Mouse (Mus musculus) heart, embryonic 16.5 days (tissue): ENCODE results near the gene Cdyl2. TPM values are rescaled to one million over a fixed set of nuclear protein-coding genes. Genes with fewer than 3 reads are reported as not detected.
A peak's percentile ranks its signal among the peaks of the same experiment; 100 is the strongest.

ENCODE experiments used
- ATAC-seq: fragments of 200-750 bp; cut with Nextera tagmentation; replicated peaks from 2 replicates; pipeline ENCODE4 v1.8.0; 2017; ENCODE audit warnings: moderate number of reproducible peaks; ENCODE audit not compliant: insufficient read depth, low FRiP score; ENCODE audit errors: extremely low read depth
- H3K27ac ChIP-seq: fragments of 300-500 bp; sonication (generic); 2 replicates; pipeline ENCODE4 v1.5.1; 2014; ENCODE audit warnings: mild to moderate bottlenecking, low read length, control low read depth, moderate library complexity
- H3K27me3 ChIP-seq: fragments of 300-500 bp; sonication (generic); 2 replicates; pipeline ENCODE4 v1.6.1; 2014; ENCODE audit warnings: low read length, mixed read lengths; ENCODE audit not compliant: control insufficient read depth, insufficient read depth
- H3K36me3 ChIP-seq: fragments of 300-500 bp; sonication (generic); 2 replicates; pipeline ENCODE4 v1.6.1; 2014; ENCODE audit not compliant: control insufficient read depth, insufficient read depth
- H3K4me1 ChIP-seq: fragments of 300-500 bp; sonication (generic); 2 replicates; pipeline ENCODE4 v1.6.1; 2014; ENCODE audit warnings: low read length, mixed read lengths; ENCODE audit not compliant: control insufficient read depth, insufficient read depth
- H3K4me2 ChIP-seq: fragments of 300-500 bp; sonication (generic); 2 replicates; pipeline ENCODE4 v1.6.1; 2014; ENCODE audit warnings: low read depth, mild to moderate bottlenecking, control low read depth, low read length
- H3K4me3 ChIP-seq: fragments of 300-500 bp; sonication (generic); 2 replicates; pipeline ENCODE4 v1.5.1; 2014; ENCODE audit warnings: mild to moderate bottlenecking, control low read depth, low read length
- H3K9ac ChIP-seq: fragments of 300-500 bp; sonication (generic); 2 replicates; pipeline ENCODE4 v1.6.1; 2014; ENCODE audit warnings: low read length, control low read depth
- H3K9me3 ChIP-seq: fragments of 300-500 bp; sonication (generic); replicated peaks from 2 replicates; pipeline ENCODE4 v1.6.1; 2016; ENCODE audit warnings: low read length; ENCODE audit not compliant: control insufficient read depth
- WGBS: fragments of 180-500 bp; shearing (Covaris S2); extraction: QIAGEN DNeasy Blood & Tissue Kit; methylation state at CpG from one replicate; pipeline ENCODE4 v1.1.7; 2014; 5-methylcytosine and 5-hydroxymethylcytosine counted together
- polyA plus RNA-seq: library from polyadenylated mRNA; unstranded; fragments of >200 nt; fragmentation: Nextera tagmentation; extraction: Ambion mirVana; gene quantifications from 2 replicates; pipeline ENCODE4 v1.2.1, GENCODE M21; 2015

Cdyl2 gene
- polyA plus RNA-seq, 1 experiment from 2014 or later: 4.8 TPM

GRCm38 (mm10) chr8:116635972-116636371, 96.8 kb downstream of the Cdyl2 start:
- Histone ChIP-seq H3K27ac (no peak overlapping the region), H3K4me2 (no peak overlapping the region), H3K4me3 (no peak overlapping the region), H3K9me3 (no peaks in the 10 kb centered on the region), H3K9ac (no peak overlapping the region), H3K4me1 (0 out of 2 replicates have a peak, but pooled peaks cover 2% of the 10 kb centered on the region), H3K27me3 (no peaks in the 10 kb centered on the region), H3K36me3 (no peaks in the 10 kb centered on the region)
- ATAC-seq: no peak
- 74% methylated on average over 8 of the region's 8 CpGs for WGBS

GRCm38 (mm10) chr8:116635261-116635660, 97.5 kb downstream of the Cdyl2 start:
- Histone ChIP-seq H3K36me3 (no peaks in the 10 kb centered on the region), H3K4me3 (no peak overlapping the region), H3K9ac (no peak overlapping the region), H3K27ac (no peak overlapping the region), H3K27me3 (no peaks in the 10 kb centered on the region), H3K9me3 (no peaks in the 10 kb centered on the region), H3K4me1 (0 out of 2 replicates have a peak, but pooled peaks cover 2% of the 10 kb centered on the region), H3K4me2 (no peak overlapping the region)
- 80% methylated on average over 13 of the region's 13 CpGs for WGBS
- ATAC-seq: peak; percentile 25; the same call in 1 of the 2 replicates

GRCm38 (mm10) chr8:116634436-116634835, 98.4 kb downstream of the Cdyl2 start:
- H3K36me3 ChIP-seq: no peaks in the 10 kb centered on the region
- no peaks in the 10 kb centered on the region for H3K27me3 ChIP-seq
- H3K9me3 ChIP-seq: no peaks in the 10 kb centered on the region
- H3K4me2 ChIP-seq: no peak overlapping the region
- no peak overlapping the region for H3K9ac ChIP-seq
- no peak for ATAC-seq
- H3K4me1 ChIP-seq: 0 out of 2 replicates have a peak, but pooled peaks cover 2% of the 10 kb centered on the region
- 83% methylated on average over 4 of the region's 4 CpGs for WGBS
- no peak overlapping the region for H3K27ac ChIP-seq
- no peak overlapping the region for H3K4me3 ChIP-seq

GRCm38 (mm10) chr8:116633470-116634150, 99.2 kb downstream of the Cdyl2 start:
- Histone ChIP-seq H3K27ac (no peak overlapping the region), H3K9ac (no peak overlapping the region), H3K27me3 (no peaks in the 10 kb centered on the region), H3K36me3 (no peaks in the 10 kb centered on the region), H3K9me3 (no peaks in the 10 kb centered on the region), H3K4me2 (no peak overlapping the region), H3K4me3 (no peak overlapping the region), H3K4me1 (0 out of 2 replicates have a peak, but pooled peaks cover 2% of the 10 kb centered on the region)
- ATAC-seq: no peak
- 62% methylated on average over 10 of the region's 10 CpGs for WGBS

- no peaks in the 10 kb centered on the region for H3K36me3 ChIP-seq
- no peak for ATAC-seq
- H3K27ac ChIP-seq: no peak overlapping the region
- no peaks in the 10 kb centered on the region for H3K27me3 ChIP-seq
- no peak overlapping the region for H3K4me2 ChIP-seq
- H3K4me3 ChIP-seq: no peak overlapping the region
- H3K4me1 ChIP-seq: no peaks in the 10 kb centered on the region
- 38% methylated on average over 11 of the region's 11 CpGs for WGBS
- no peaks in the 10 kb centered on the region for H3K9me3 ChIP-seq
- H3K9ac ChIP-seq: no peak overlapping the region
Observed at GRCm38 (mm10) chr8:116630066-116630465, 102.7 kb downstream of the Cdyl2 start.

GRCm38 (mm10) chr8:116628975-116629374, 103.8 kb downstream of the Cdyl2 start:
- H3K4me2 ChIP-seq: no peak overlapping the region
- no peaks in the 10 kb centered on the region for H3K9me3 ChIP-seq
- no peak overlapping the region for H3K9ac ChIP-seq
- no peak overlapping the region for H3K27ac ChIP-seq
- H3K36me3 ChIP-seq: 0 out of 2 replicates have a peak, but pooled peaks cover under 1% of the 10 kb centered on the region
- no peaks in the 10 kb centered on the region for H3K27me3 ChIP-seq
- ATAC-seq: no peak
- WGBS: 65% methylated on average over 7 of the region's 7 CpGs
- no peak overlapping the region for H3K4me3 ChIP-seq
- no peaks in the 10 kb centered on the region for H3K4me1 ChIP-seq

- no peak overlapping the region for H3K4me2 ChIP-seq
Observed at GRCm38 (mm10) chr8:116627854-116628479, 104.8 kb downstream of the Cdyl2 start.

GRCm38 (mm10) chr8:116623591-116623990, 109.2 kb downstream of the Cdyl2 start:
- H3K4me1 ChIP-seq: no peaks in the 10 kb centered on the region
- H3K9me3 ChIP-seq: no peaks in the 10 kb centered on the region
- no peak overlapping the region for H3K4me2 ChIP-seq
- ATAC-seq: no peak
- H3K4me3 ChIP-seq: no peak overlapping the region
- 91% methylated on average over 11 of the region's 11 CpGs for WGBS
- H3K36me3 ChIP-seq: 0 out of 2 replicates have a peak, but pooled peaks cover 2% of the 10 kb centered on the region
- H3K27me3 ChIP-seq: no peaks in the 10 kb centered on the region
- no peak overlapping the region for H3K27ac ChIP-seq
- H3K9ac ChIP-seq: no peak overlapping the region

More at GRCm38 (mm10) chr8:116627854-116628479, 104.8 kb downstream of the Cdyl2 start:
- Histone ChIP-seq H3K9me3 (no peaks in the 10 kb centered on the region), H3K36me3 (0 out of 2 replicates have a peak, but pooled peaks cover 2% of the 10 kb centered on the region), H3K9ac (no peak overlapping the region), H3K4me1 (no peaks in the 10 kb centered on the region), H3K27me3 (no peaks in the 10 kb centered on the region), H3K27ac (no peak overlapping the region), H3K4me3 (no peak overlapping the region)
- WGBS: 72% methylated on average over 2 of the region's 2 CpGs
- ATAC-seq: no peak

- Histone ChIP-seq H3K4me1 (no peaks in the 10 kb centered on the region), H3K36me3 (0 out of 2 replicates have a peak, but pooled peaks cover 2% of the 10 kb centered on the region), H3K9ac (no peak overlapping the region), H3K9me3 (no peaks in the 10 kb centered on the region), H3K4me2 (no peak overlapping the region), H3K27me3 (no peaks in the 10 kb centered on the region), H3K27ac (no peak overlapping the region), H3K4me3 (no peak overlapping the region)
- no peak for ATAC-seq
- WGBS: 73% methylated on average over 9 of the region's 9 CpGs
Observed at GRCm38 (mm10) chr8:116622326-116622725, 110.5 kb downstream of the Cdyl2 start.
